Mouse (Mus musculus) MEL (cell line): Measurements from ENCODE around the gene Dusp14. TPM values are rescaled to one million over a fixed set of nuclear protein-coding genes. Genes with fewer than 3 reads are reported as not detected.
A peak's percentile ranks its signal among the peaks of the same experiment; 100 is the strongest.

Experiments used
- DNase-seq: peaks from one replicate; pipeline ENCODE4 v3.0.0; 2011; ENCODE audit warnings: low read depth, low spot score
- H3K27ac ChIP-seq: 2 replicates; pipeline ENCODE4 v1.5.1; 2012; ENCODE audit warnings: low read depth, mild to moderate bottlenecking, control low read depth, low read length, moderate library complexity; ENCODE audit not compliant: control insufficient read depth
- H3K27me3 ChIP-seq, 2 experiments: fragments of 150-350 bp in 1 of 2; sonication (generic) in 1 of 2; 2 replicates each; pipeline ENCODE4 v1.6.1; 2012; ENCODE audit warnings: low read length in 2 of 2, mild to moderate bottlenecking in 2 of 2, improper control_type of control experiment in 1 of 2, moderate library complexity in 1 of 2; ENCODE audit not compliant: insufficient read depth in 2 of 2, control insufficient read depth in 1 of 2
- H3K36me3 ChIP-seq, 2 experiments: 2 replicates each; pipeline ENCODE4 v1.6.1; 2012 to 2014; ENCODE audit warnings: low read length in 2 of 2, improper control_type of control experiment in 1 of 2, inconsistent platforms in 1 of 2, mild to moderate bottlenecking in 1 of 2; ENCODE audit not compliant: insufficient read depth in 2 of 2, control insufficient read depth in 1 of 2
- H3K4me1 ChIP-seq, 2 experiments: fragments of 150-350 bp in 1 of 2; sonication (generic) in 1 of 2; 2 replicates each; pipeline ENCODE4 v1.6.1; 2012; ENCODE audit warnings: low read length in 2 of 2, improper control_type of control experiment in 1 of 2, mild to moderate bottlenecking in 1 of 2; ENCODE audit not compliant: insufficient read depth in 2 of 2, control insufficient read depth in 1 of 2
- H3K4me3 ChIP-seq, 2 experiments: fragments of 150-350 bp in 1 of 2; sonication (generic) in 1 of 2; 2 replicates each; pipeline ENCODE4 v1.5.1; 2012; ENCODE audit warnings: low read depth in 2 of 2, low read length in 2 of 2, mild to moderate bottlenecking in 2 of 2, moderate library complexity in 2 of 2, control low read depth in 1 of 2, improper control_type of control experiment in 1 of 2; ENCODE audit not compliant: control insufficient read depth in 1 of 2, insufficient read depth in 1 of 2
- H3K79me2 ChIP-seq: 2 replicates; pipeline ENCODE4 v1.6.1; 2012; ENCODE audit warnings: mild to moderate bottlenecking, low read length, moderate library complexity; ENCODE audit not compliant: control insufficient read depth, poor library complexity, insufficient read depth
- H3K9ac ChIP-seq: 2 replicates; pipeline ENCODE4 v1.6.1; 2012; ENCODE audit warnings: low read depth, mild to moderate bottlenecking, control low read depth, low read length, moderate library complexity; ENCODE audit not compliant: control insufficient read depth, poor library complexity, severe bottlenecking
- H3K9me3 ChIP-seq: fragments of 150-350 bp; sonication (generic); replicated peaks from 2 replicates; pipeline ENCODE4 v1.6.1; 2012; ENCODE audit warnings: mild to moderate bottlenecking, low read length, improper control_type of control experiment, moderate library complexity; ENCODE audit not compliant: insufficient read depth
- CHD1 ChIP-seq: IDR thresholded peaks from 2 replicates; pipeline ENCODE4 v1.6.1; 2012; ENCODE audit warnings: low read depth, mild to moderate bottlenecking, inconsistent platforms, low read length, improper control_type of control experiment
- CTCF ChIP-seq, 3 experiments: IDR thresholded peaks in 2 of 3; conservative IDR thresholded peaks in 1 of 3; 2 replicates each; pipeline ENCODE4 v1.5.1; 2011 to 2012; ENCODE audit warnings: low read length in 3 of 3, low read depth in 2 of 3, mild to moderate bottlenecking in 2 of 3, improper control_type of control experiment in 1 of 3, inconsistent platforms in 1 of 3, mixed read lengths in 1 of 3, moderate library complexity in 1 of 3; ENCODE audit not compliant: control insufficient read depth in 1 of 3, insufficient read depth in 1 of 3, poor library complexity in 1 of 3, severe bottlenecking in 1 of 3
- E2F4 ChIP-seq: IDR thresholded peaks from 2 replicates; pipeline ENCODE4 v1.6.1; 2011; ENCODE audit warnings: low read depth, low read length, improper control_type of control experiment, borderline replicate concordance
- HCFC1 ChIP-seq: IDR thresholded peaks from 2 replicates; pipeline ENCODE4 v1.6.1; 2012; ENCODE audit warnings: low read depth, mild to moderate bottlenecking, inconsistent platforms, low read length, improper control_type of control experiment, moderate library complexity
- MAZ ChIP-seq: IDR thresholded peaks from 2 replicates; pipeline ENCODE4 v1.6.1; 2012; ENCODE audit warnings: low read depth, mild to moderate bottlenecking, inconsistent platforms, low read length, improper control_type of control experiment
- MXI1 ChIP-seq: IDR thresholded peaks from 2 replicates; pipeline ENCODE4 v1.6.1; 2011; ENCODE audit warnings: mild to moderate bottlenecking, low read depth, low read length, improper control_type of control experiment
- MYB ChIP-seq: IDR thresholded peaks from 2 replicates; pipeline ENCODE4 v1.6.1; 2011; ENCODE audit warnings: mild to moderate bottlenecking, low read depth, low read length, improper control_type of control experiment
- MYC ChIP-seq: IDR thresholded peaks from 2 replicates; pipeline ENCODE4 v1.6.1; 2011; ENCODE audit warnings: low read depth, mild to moderate bottlenecking, low read length, improper control_type of control experiment, moderate library complexity
- NELFE ChIP-seq: IDR thresholded peaks from 2 replicates; pipeline ENCODE4 v1.6.1; 2011; ENCODE audit warnings: low read depth, low read length, improper control_type of control experiment
- NRF1 ChIP-seq: IDR thresholded peaks from 2 replicates; pipeline ENCODE4 v1.6.1; 2014; ENCODE audit warnings: low read depth, mild to moderate bottlenecking, inconsistent platforms, low read length, improper control_type of control experiment, moderate library complexity; ENCODE audit not compliant: poor library complexity, insufficient read depth, severe bottlenecking
- POLR2A ChIP-seq, 2 experiments: IDR thresholded peaks; 2 replicates each; pipeline ENCODE4 v1.6.1; 2011 to 2012; ENCODE audit warnings: low read length in 2 of 2, mild to moderate bottlenecking in 2 of 2, control low read depth in 1 of 2, improper control_type of control experiment in 1 of 2, low read depth in 1 of 2, moderate library complexity in 1 of 2; ENCODE audit not compliant: control insufficient read depth in 1 of 2, insufficient read depth in 1 of 2, poor library complexity in 1 of 2
- POLR2AphosphoS2 ChIP-seq: IDR thresholded peaks from 2 replicates; pipeline ENCODE4 v1.6.1; 2011; ENCODE audit warnings: low read length, improper control_type of control experiment
- RCOR1 ChIP-seq: IDR thresholded peaks from 2 replicates; pipeline ENCODE4 v1.6.1; 2012; ENCODE audit warnings: low read depth, mild to moderate bottlenecking, inconsistent platforms, low read length, improper control_type of control experiment
- SIN3A ChIP-seq: IDR thresholded peaks from 2 replicates; pipeline ENCODE4 v1.6.1; 2012; ENCODE audit warnings: low read length, improper control_type of control experiment, inconsistent platforms
- TCF12 ChIP-seq: IDR thresholded peaks from 2 replicates; pipeline ENCODE4 v1.6.1; 2014; ENCODE audit warnings: low read depth, mild to moderate bottlenecking, inconsistent platforms, low read length, improper control_type of control experiment, moderate library complexity
- UBTF ChIP-seq: IDR thresholded peaks from 2 replicates; pipeline ENCODE4 v1.6.1; 2012; ENCODE audit warnings: low read depth, mild to moderate bottlenecking, inconsistent platforms, low read length, improper control_type of control experiment, moderate library complexity, borderline replicate concordance; ENCODE audit not compliant: insufficient read depth
- USF2 ChIP-seq, 2 experiments: IDR thresholded peaks; 2 replicates each; pipeline ENCODE4 v1.6.1; 2011 to 2012; ENCODE audit warnings: improper control_type of control experiment in 2 of 2, low read length in 2 of 2, borderline replicate concordance in 1 of 2, inconsistent platforms in 1 of 2, low read depth in 1 of 2, mild to moderate bottlenecking in 1 of 2; ENCODE audit not compliant: insufficient read depth in 1 of 2
- ZMIZ1 ChIP-seq: IDR thresholded peaks from 2 replicates; pipeline ENCODE4 v1.6.1; 2012; ENCODE audit warnings: low read depth, mild to moderate bottlenecking, inconsistent platforms, low read length, improper control_type of control experiment, moderate library complexity
- ZNF384 ChIP-seq: IDR thresholded peaks from 2 replicates; pipeline ENCODE4 v1.6.1; 2012; ENCODE audit warnings: low read depth, mild to moderate bottlenecking, inconsistent platforms, low read length, improper control_type of control experiment
- polyA plus RNA-seq, 2 experiments: library from polyadenylated mRNA; stranded (reverse) in 1 of 2; unstranded in 1 of 2; fragments of >175 nt in 1 of 2; fragments of >200 nt in 1 of 2; gene quantifications; 2 replicates each; pipeline versions ENCODE4 v1.2.1 to v1.2.4; 2012; ENCODE audit warnings: low replicate concordance in 2 of 2, low read depth in 1 of 2; ENCODE audit not compliant: insufficient read length in 2 of 2, insufficient read depth in 1 of 2, missing spikeins in 1 of 2
- total RNA-seq: library from RNA; depleted of rRNA; stranded (reverse); fragments of 300-350 nt; gene quantifications from 2 replicates; pipeline ENCODE4 v1.2.3, GENCODE M21; 2012

Dusp14 gene
- total and polyA plus RNA-seq, 3 experiments: 7.9 to 9.7 TPM; not detected in 1

DNA sequence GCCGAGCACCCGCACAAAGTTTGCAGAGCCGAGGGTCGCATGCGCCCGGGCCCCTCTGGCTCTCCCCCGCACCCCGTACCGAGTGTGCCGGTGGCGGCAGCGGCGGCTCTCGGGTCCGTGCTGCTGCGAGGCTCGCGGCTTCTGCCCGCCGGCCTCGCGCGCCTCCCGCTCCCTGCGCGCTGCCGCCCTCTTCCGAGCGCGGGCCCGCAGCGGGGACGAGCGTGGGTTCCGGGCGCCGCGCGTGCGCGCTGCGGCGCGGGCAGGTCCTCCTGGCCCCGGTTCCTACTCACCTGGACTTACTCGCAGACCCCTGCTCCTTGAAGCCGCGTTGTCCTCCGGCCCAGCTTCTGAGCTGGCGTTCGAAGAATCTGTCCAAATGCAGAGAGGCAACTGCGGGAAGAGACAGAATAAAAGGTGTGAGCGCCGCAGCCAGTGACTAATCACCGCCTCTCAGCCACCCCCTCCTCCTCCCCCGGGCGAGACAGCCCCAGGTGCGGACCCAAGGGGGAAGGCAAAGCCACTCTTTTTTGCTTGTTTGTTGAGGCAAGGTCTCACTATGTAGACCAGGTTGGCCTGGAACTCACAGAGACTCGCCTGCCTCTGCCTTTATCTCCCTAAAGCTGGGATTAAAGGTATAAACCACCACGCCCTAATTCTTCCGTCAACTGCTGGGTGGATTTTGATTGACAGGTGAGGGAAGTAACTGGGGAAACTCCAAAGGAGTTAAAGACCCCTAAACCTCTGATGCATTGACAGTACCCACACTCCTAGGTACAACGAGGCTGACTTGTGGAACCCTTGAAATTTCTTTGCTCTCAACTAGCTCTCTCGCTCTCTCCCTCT lies 649 bp downstream of the Dusp14 start:
- Histone ChIP-seq H3K79me2 (peaks cover 1% of the 10 kb centered on the region; the same call in 1 of the 2 replicates), H3K4me1 (peaks cover 2 to 17% of the 10 kb centered on the region in 2 experiments; a peak in 3 of 4 replicates), H3K27ac (no peak overlapping the region), H3K9ac (peak overlapping the region; percentile 87), H3K9me3 (no peaks in the 10 kb centered on the region), H3K4me3 (peak overlapping the region; percentile 74 to 90), H3K27me3 (no peaks in the 10 kb centered on the region), H3K36me3 (peaks cover 0 to 9% of the 10 kb centered on the region in 2 experiments; a peak in 2 of 4 replicates)
- TF ChIP-seq ZMIZ1 (peak; percentile 72), CHD1 (no peak; the same call in 1 of the 2 replicates), E2F4 (peak; percentile 24; the same call in 1 of the 2 replicates), NELFE (peak; percentile 82), USF2 (IDR thresholded peaks at IDR 0.05; ENCODE audit: borderline replicate concordance in 1 of 2, insufficient read depth in 1 of 2, low read depth in 1 of 2, low read length in 2 of 2) (no peak), MYC (no peak), MXI1 (peak; percentile 67; the same call in 1 of the 2 replicates), POLR2AphosphoS2 (0 out of 2 replicates have a peak, but pooled peaks have one; percentile 23), SIN3A (peak; percentile 61), HCFC1 (peak; percentile 46; the same call in 1 of the 2 replicates), UBTF (peak; percentile 69; the same call in 1 of the 2 replicates), NRF1 (peak; percentile 81), TCF12 (peak; percentile 49), ZNF384 (0 out of 2 replicates have a peak, but pooled peaks have one; percentile 4), MAZ (peak; percentile 37; the same call in 1 of the 2 replicates), POLR2A (IDR thresholded peaks at IDR 0.05; ENCODE audit: control insufficient read depth in 1 of 2, insufficient read depth in 1 of 2, low read depth in 1 of 2, low read length in 2 of 2, poor library complexity in 1 of 2) (peak; percentile 82 to 93), MYB (no peak), RCOR1 (0 out of 2 replicates have a peak, but pooled peaks have one; percentile 4), CTCF (IDR thresholded peaks at IDR 0.05 in 2 of 3, conservative IDR thresholded peaks at IDR 0.05 in 1 of 3; ENCODE audit: control insufficient read depth in 1 of 3, insufficient read depth in 1 of 3, low read depth in 2 of 3, low read length in 3 of 3, poor library complexity in 1 of 3, severe bottlenecking in 1 of 3) (0 out of 6 replicates have a peak, but pooled peaks of 1 of the 3 experiments have one; percentile 9)
- peak; percentile 82 for DNase-seq
